Mouse (Mus musculus): Measurements from ENCODE around the gene Lexm. TPM values are rescaled to one million over a fixed set of nuclear protein-coding genes. Genes with fewer than 3 reads are reported as not detected.

Lexm gene
- polyA plus RNA-seq (2012; rRNA removed): not detected in 2 replicates

GRCm38 (mm10) chr4:106617056-106617455, at the start of gene Lexm:
TSS of gene Lexm (minus strand) at chr4:106617241.

GRCm38 (mm10) chr4:106650833-106651527, 33.9 kb upstream of the Lexm start, which contains the start of gene Pars2:
TSS of gene Pars2 (plus strand) at chr4:106651069.

GRCm38 (mm10) chr4:106622030-106622493, 5.0 kb upstream of the Lexm start, which contains the start of gene Ttc22:
TSS of gene Ttc22 (plus strand) at chr4:106622432.

GRCm38 (mm10) chr4:106560846-106561781, 55.9 kb downstream of the Lexm start, which contains the start of gene Dhcr24:
TSS of gene Dhcr24 (plus strand) at chr4:106561038.

Other genes starting within 250 kb of the Lexm start
- gene Pcsk9, start 152.9 kb downstream of the Lexm start, polyA plus RNA-seq (2012; rRNA removed): 0.52 and 1.5 TPM in 2 replicates
- gene Bsnd, start 125.0 kb downstream of the Lexm start, polyA plus RNA-seq (2012; rRNA removed): 0.09 TPM in 1 of 2 replicates, not detected in the other
- gene Dhcr24, start 56.2 kb downstream of the Lexm start, polyA plus RNA-seq (2012; rRNA removed): 54.1 and 65.5 TPM in 2 replicates
- 20.5 and 29.3 TPM in 2 replicates for gene Ttc22, start 5.2 kb upstream of the Lexm start, polyA plus RNA-seq (2012; rRNA removed)
- 2.9 and 3.0 TPM in 2 replicates for gene Pars2, start 33.8 kb upstream of the Lexm start, polyA plus RNA-seq (2012; rRNA removed)
- 12.4 and 14.4 TPM in 2 replicates for gene Ttc4, start 61.7 kb upstream of the Lexm start, polyA plus RNA-seq (2012; rRNA removed)
- gene Mroh7, start 113.7 kb upstream of the Lexm start, polyA plus RNA-seq (2012; rRNA removed): 0.24 and 0.29 TPM in 2 replicates
- 0.30 TPM in 1 of 2 replicates, not detected in the other for gene Fam151a, start 116.6 kb upstream of the Lexm start, polyA plus RNA-seq (2012; rRNA removed)
- 10.4 and 13.1 TPM in 2 replicates for gene Acot11, start 187.8 kb upstream of the Lexm start, polyA plus RNA-seq (2012; rRNA removed)

Measured in stomach, adult 2 months (tissue).